Mouse (Mus musculus) G1E-ER4 (cell line): ENCODE data around the gene Dda1. TPM values are rescaled to one million over a fixed set of nuclear protein-coding genes. Genes with fewer than 3 reads are reported as not detected.

Experiments used
- GATA1 ChIP-seq: IDR thresholded peaks from one replicate; pipeline ENCODE4 v1.8.0; 2012; ENCODE audit warnings: low read length, inconsistent platforms
- polyA plus RNA-seq: library from polyadenylated mRNA; stranded (reverse); fragments of >175 nt; gene quantifications from 2 replicates; pipeline ENCODE4 v1.2.3, GENCODE M21; 2012

Gene Dda1
- polyA plus RNA-seq, 1 experiment = 345 TPM

DNA sequence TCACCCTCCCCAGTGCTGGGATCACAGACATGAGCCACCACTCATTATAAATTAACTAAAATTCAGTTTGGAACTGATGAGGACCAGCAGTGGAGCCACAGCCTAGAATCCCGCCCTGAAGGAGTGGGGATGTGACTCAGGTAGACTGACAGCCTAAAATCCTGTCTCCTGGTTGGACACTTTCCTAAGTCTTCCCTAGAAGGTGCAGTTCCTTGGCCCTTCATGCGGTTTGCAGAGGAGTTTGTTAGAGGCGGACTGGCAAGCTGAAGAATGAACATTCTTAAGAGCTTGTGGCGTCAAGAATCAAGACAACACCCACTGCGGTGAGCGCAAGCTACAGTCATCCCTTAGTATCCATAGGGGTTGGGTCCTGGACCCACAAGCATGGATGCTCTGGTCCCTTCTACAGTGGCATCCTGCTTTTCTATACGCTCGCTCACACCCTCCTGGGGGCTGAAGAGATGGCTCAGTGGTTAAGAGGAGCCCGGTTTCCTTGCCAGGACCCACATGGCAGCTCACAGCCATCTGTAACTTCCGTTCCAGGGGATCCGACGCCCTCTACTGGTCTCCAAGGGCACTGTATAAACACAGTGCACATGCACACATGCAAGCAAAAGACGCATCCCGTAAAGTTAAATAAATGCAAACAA, 8.3 kb downstream of the Dda1 start:
- no peak for TF ChIP-seq GATA1

DNA sequence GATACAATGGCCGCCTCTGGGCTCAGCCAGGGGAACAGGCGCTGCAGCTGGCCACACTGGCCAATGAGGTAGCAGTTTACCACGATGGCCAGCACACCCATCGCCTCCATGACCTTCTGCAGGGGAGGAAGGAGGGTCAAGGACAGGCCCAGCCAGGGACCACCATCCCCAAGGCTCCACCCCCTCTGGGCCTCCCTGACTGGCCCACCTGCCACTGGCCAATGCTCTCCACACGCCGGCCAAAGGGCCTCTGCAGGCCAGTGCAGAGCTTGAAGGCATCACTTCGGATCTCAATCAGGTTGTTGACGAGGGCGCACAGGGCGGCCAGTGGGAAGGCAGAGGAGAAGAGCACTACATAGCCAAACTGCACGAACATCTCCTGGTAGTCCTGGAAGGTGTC, 9.9 kb downstream of the Dda1 start:
- no peak for TF ChIP-seq GATA1

DNA sequence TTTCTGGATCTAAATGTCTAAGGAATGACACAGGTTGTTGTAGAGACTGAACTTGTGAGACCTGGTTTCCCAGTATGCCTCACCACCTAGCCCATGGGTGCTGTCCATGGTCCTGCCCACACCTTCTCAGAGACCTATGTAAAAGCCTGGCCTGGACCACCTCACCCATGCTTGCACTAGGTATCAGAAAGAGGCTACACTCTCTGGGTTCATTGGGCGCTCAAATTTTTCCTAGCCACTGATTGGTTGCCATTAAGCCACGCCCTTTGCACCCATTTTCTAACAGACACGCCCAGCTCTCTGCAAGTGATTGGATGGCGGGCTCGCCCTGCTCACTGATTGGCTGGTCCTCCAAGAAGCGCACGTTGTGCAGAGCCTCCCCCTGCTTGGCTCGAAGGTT, 14.9 kb downstream of the Dda1 start:
- no peak for TF ChIP-seq GATA1

DNA sequence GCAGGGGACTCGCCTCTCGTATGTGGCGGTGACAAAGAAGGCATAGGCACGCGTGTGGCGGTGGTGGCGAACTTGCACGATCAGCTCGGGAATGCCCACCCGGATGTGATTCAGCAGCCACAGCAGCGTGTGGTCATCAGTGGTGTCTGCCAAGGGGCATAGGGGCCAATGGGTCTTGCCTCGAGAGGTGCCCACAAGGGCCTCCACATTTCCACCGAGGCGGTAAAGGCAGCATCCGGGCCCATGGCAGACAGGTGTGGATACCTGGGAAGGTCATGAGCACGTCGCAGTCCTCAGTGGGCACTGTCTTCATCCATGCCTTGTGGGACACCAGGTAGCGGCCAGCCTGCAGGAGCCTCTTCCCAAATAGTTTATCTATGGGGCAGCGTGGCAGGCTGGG, 15.7 kb downstream of the Dda1 start:
- TF ChIP-seq GATA1 = no peak

DNA sequence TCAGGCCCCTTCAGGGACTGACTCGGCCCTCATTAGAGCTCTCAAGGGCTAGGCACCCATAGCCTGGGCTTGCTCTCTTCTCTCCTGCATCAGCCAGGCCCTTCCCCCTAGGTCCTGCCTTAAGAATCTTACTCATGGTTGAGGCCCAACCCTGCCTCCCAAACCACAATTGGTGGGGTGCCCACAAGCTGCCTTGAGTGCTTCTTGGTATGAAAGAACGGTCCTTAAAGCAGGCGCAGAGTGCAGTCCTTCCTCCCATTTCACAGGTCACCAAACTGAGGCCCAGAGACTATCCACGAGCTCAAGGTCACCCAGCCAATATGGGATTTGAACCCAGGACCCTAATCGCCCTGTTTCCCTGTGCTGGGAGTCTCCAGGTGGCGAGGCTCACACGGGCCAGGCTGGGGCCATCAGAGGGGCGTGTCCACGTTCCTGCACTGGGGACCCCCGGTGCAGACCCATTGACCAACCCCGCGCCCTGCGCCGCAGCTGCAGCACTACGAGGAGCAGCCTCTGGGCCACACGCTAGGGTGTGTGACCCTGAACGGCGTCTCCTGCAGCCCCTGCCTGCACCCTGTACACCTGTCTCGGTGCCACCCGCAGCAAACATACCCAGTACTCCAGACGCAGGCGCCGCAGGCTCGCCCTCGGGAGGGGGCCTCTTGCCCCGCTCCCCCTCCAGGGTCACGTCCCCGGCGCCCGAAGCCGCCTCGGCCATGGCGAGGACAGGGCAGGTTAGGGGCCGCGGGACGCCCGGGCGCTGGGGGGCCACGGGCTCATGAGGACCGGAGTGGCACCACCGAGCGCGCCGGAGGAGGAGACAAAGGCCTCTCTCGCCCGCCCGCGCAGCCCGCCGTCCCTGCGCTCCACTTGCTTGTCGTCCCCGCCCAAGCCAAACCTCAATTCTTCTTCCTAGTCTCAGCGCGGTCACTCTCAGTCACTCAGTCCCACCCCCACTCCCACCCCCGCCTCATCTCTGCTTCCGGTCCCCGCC, 16.4 kb downstream of the Dda1 start, which contains the start of gene Ano8:
TSS of gene Ano8 (minus strand) at position 822 of the 994 bp plus-strand sequence.
- no peak for TF ChIP-seq GATA1

GRCm38 (mm10) chr8:71486136-71486529, 17.1 kb downstream of the Dda1 start:
- no peak for TF ChIP-seq GATA1

DNA sequence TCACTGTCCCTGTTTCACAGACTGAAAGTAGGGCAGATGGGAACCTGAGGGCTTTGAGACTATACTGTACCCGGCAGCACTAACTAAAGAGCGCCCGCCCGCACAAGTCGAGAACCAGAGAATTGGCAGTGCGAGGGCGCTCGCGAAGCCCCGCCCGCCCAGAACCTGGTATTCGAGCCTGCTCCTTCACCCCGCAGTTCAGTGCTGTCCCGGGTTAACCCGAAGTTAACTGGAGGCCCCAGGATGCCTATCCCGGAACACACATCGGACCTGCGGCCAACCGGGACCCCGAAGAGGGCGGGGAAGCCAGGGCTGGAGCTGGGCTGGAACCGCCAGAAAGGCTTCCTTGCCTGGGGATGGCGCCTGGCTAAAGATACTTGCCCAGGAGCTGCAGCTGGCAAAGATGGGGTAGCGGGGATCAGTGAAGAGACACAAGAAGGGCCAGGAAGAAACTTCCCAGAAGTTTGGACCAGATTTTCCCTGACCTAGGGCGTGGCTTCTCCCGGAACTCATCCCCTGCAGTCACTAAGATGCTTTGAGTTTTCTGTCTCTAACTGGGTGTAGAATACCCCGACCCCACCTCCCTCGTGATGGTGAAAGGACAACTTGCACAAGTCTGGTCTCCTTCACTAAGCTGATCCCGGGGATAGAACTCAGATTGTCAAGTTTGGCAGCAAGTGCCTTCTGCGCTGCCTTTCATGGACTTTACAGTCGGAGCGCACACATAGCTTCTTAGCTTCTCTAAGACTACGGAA, 18.9 kb downstream of the Dda1 start, which contains the start of gene Gtpbp3:
TSS of gene Gtpbp3 (plus strand) at position 413 of the 755 bp plus-strand sequence.
- TF ChIP-seq GATA1 = no peak

- no peak for TF ChIP-seq GATA1
Observed at GRCm38 (mm10) chr8:71488454-71488853, 19.5 kb downstream of the Dda1 start.

DNA sequence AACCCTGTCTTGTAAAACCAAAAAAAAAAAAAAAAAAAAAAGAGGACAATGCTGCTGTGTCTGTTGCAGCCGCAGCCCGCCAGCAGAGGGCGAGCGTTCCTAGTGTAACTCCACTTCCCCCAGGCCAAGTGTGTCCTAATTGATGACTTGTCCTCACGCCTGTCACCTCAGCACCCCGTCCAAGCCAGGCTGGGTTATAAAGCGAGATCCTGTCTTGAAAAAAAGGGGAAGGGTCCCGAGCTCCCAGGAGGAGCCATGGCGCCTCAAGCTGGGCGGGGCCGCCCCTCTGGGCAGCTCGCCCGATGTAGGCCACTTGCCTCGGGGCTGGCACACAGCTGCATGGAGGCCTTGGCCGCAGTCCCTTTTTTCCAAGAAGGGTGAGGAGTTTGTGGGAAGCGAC, 26.0 kb downstream of the Dda1 start:
- TF ChIP-seq GATA1 = no peak

- no peak for TF ChIP-seq GATA1
Observed at GRCm38 (mm10) chr8:71495811-71496210, 26.8 kb downstream of the Dda1 start.

GRCm38 (mm10) chr8:71496481-71496880, 27.5 kb downstream of the Dda1 start:
- TF ChIP-seq GATA1 = no peak

DNA sequence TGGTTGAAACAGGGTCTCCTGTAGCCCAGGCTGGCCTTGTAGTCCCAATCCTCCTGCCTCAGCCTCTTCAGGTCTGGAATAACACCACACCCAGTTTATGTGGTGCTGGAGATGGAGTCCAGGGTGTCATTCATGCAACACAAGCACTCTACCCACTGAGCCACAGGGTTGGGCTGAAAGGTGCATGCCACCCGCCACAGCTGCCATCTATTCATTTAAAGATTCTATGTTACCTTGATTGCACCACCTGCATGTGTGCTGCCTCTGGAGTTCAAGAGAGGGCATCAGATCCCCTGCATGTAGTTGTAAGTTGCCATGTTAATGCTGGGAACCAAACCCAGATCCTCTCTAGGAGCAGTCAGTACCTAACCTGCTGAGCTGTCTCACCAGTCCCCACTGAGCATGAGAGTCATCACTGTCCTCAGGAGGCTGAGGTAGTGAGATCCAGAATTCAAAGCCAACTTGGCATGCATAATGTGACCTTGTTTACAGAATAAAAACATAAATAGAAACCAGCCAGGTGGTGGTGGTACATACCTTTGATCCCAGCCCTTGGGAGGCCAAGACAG, 28.2 kb downstream of the Dda1 start:
- TF ChIP-seq GATA1 = no peak

GRCm38 (mm10) chr8:71497881-71498501, 29.0 kb downstream of the Dda1 start:
- no peak for TF ChIP-seq GATA1

GRCm38 (mm10) chr8:71498816-71499690, 30.1 kb downstream of the Dda1 start:
- TF ChIP-seq GATA1 = no peak
